Mouse (Mus musculus): ENCODE results near the gene Cdpf1. TPM values are rescaled to one million over a fixed set of nuclear protein-coding genes. Genes with fewer than 3 reads are reported as not detected.

The Cdpf1 gene
- polyA plus RNA-seq, 1 experiment from 2014 or later, result 33.8 TPM

DNA sequence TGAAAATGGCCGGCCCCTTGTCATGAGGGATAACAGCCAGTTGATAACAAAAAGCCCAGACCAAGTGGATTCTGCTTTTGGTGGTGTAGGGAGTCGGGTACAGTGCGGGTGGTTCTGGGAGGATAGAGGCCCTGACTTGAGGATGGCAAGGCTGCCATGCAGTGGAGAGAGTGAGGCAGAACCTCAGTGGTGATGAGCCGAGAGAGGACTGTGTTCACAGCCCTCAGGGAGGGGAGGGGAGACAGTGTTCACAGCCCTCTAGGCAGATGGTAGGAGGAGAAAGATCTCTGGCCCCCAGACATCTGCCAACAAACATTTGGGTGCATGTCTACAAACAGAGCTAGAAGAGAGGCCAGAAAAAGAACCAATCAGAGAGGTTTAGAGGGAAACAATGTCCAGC is 48.7 kb downstream of the Cdpf1 start:
- no peak overlapping the region for H3K4me3 ChIP-seq (ENCODE audit: low read length)
- H3K27ac ChIP-seq (ENCODE audit: low read length), result no peak overlapping the region
- no peaks in the 10 kb centered on the region for H3K4me1 ChIP-seq (replicated peaks; ENCODE audit: control insufficient read depth, insufficient read depth, low read length)
- no peaks in the 10 kb centered on the region for H3K27me3 ChIP-seq (ENCODE audit: control insufficient read depth, insufficient read depth, low read depth, low read length)
- H3K36me3 ChIP-seq (ENCODE audit: control insufficient read depth, insufficient read depth, low read length), result no peaks in the 10 kb centered on the region; the same call in 1 of the 2 replicates
- H3K9ac ChIP-seq (ENCODE audit: low read length), result no peak overlapping the region
- ATAC-seq (ENCODE audit: low read depth), result no peak
- peaks cover 4% of the 10 kb centered on the region for H3K9me3 ChIP-seq (ENCODE audit: control insufficient read depth, low read length)
- no peak overlapping the region for H3K4me2 ChIP-seq (ENCODE audit: low read depth, low read length)
- 78% methylated on average over 4 of the region's 4 CpGs for WGBS

DNA sequence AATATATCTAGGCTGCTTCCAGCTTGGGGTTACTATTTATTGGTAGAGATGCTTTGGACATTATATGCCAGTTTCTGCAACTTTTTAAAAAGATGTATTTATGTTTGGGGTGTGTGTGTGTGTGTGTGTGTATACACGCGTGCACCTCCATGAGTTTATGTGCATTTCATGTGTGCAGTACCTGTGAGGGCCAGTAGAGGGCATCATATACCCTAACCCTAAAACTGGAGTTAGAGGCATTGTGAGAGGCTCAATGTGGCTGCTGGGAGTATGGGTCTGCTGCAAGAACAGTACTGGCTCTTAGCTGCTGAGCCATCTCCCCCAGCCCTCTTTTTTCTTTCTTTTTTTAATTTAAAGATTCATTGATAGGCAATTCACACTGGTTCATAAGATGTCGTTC is 53.7 kb downstream of the Cdpf1 start:
- Histone ChIP-seq H3K4me1 (replicated peaks; ENCODE audit: control insufficient read depth, insufficient read depth, low read length) (no peaks in the 10 kb centered on the region), H3K36me3 (ENCODE audit: control insufficient read depth, insufficient read depth, low read length) (no peaks in the 10 kb centered on the region; the same call in 1 of the 2 replicates), H3K9ac (ENCODE audit: low read length) (no peak overlapping the region), H3K9me3 (ENCODE audit: control insufficient read depth, low read length) (peaks cover 5% of the 10 kb centered on the region), H3K27me3 (ENCODE audit: control insufficient read depth, insufficient read depth, low read depth, low read length) (no peaks in the 10 kb centered on the region), H3K4me3 (ENCODE audit: low read length) (no peak overlapping the region), H3K4me2 (ENCODE audit: low read depth, low read length) (no peak overlapping the region), H3K27ac (ENCODE audit: low read length) (no peak overlapping the region)
- WGBS, result 94% methylated on average over 3 of the region's 3 CpGs
- no peak for ATAC-seq (ENCODE audit: low read depth)

Other genes starting within 250 kb of the Cdpf1 start
- gene Wnt7b, start 229.2 kb downstream of the Cdpf1 start, polyA plus RNA-seq (2015; fragmentation: Nextera tagmentation; extraction: Ambion mirVana), result 40.2 and 44.8 TPM in 2 replicates
- 5.2 and 5.9 TPM in 2 replicates for gene Ppara, start 76.7 kb downstream of the Cdpf1 start, polyA plus RNA-seq (2015; fragmentation: Nextera tagmentation; extraction: Ambion mirVana)
- 0.10 and 0.14 TPM in 2 replicates for gene Pkdrej, start 10.0 kb upstream of the Cdpf1 start, polyA plus RNA-seq (2015; fragmentation: Nextera tagmentation; extraction: Ambion mirVana)
- gene Ttc38, start 20.6 kb upstream of the Cdpf1 start, polyA plus RNA-seq (2015; fragmentation: Nextera tagmentation; extraction: Ambion mirVana), result 6.4 and 6.8 TPM in 2 replicates
- gene Gtse1, start 48.0 kb upstream of the Cdpf1 start, polyA plus RNA-seq (2015; fragmentation: Nextera tagmentation; extraction: Ambion mirVana), result 30.5 and 32.5 TPM in 2 replicates
- gene Trmu, start 67.6 kb upstream of the Cdpf1 start, polyA plus RNA-seq (2015; fragmentation: Nextera tagmentation; extraction: Ambion mirVana), result 41.6 and 48.8 TPM in 2 replicates
- gene Celsr1, start 222.1 kb upstream of the Cdpf1 start, polyA plus RNA-seq (2015; fragmentation: Nextera tagmentation; extraction: Ambion mirVana), result 3.5 and 3.6 TPM in 2 replicates
- gene Gramd4, start 246.0 kb upstream of the Cdpf1 start, polyA plus RNA-seq (2015; fragmentation: Nextera tagmentation; extraction: Ambion mirVana), result 9.2 and 11.2 TPM in 2 replicates